8 mouse cellular contexts compared by ENCODE assay signal in genomic region chr3:89456726-89457665, GRCm38 (mm10). TPM values are rescaled to one million over a fixed set of nuclear protein-coding genes. Genes with fewer than 3 reads are reported as not detected.
A peak's percentile ranks its signal among the peaks of the same experiment; 100 is the strongest.
DNase-seq lines count a peak whose midpoint lies in the region; ATAC-seq and TF ChIP-seq lines count a peak whose summit lies in the region.

No protein-coding gene starts in this region.

- H3K9me3 ChIP-seq in intestine, postnatal 0 days (ENCODE audit: control insufficient read depth): no peaks in the 10 kb centered on the region
- H3K9me3 ChIP-seq in liver, embryonic 14.5 days (ENCODE audit: control insufficient read depth, low read length): no peaks in the 10 kb centered on the region

- H3K36me3 ChIP-seq in intestine, postnatal 0 days (ENCODE audit: control insufficient read depth, insufficient read depth): no peaks in the 10 kb centered on the region
- H3K36me3 ChIP-seq in liver, embryonic 14.5 days (replicated peaks; ENCODE audit: control insufficient read depth, insufficient read depth, low read depth): no peaks in the 10 kb centered on the region

- H3K4me2 ChIP-seq in intestine, postnatal 0 days (replicated peaks; ENCODE audit: low read depth): no peak overlapping the region; the same call in 1 of the 2 replicates
- H3K4me2 ChIP-seq in liver, embryonic 14.5 days (ENCODE audit: low read depth): peak overlapping the region; percentile 37

- H3K9ac ChIP-seq in intestine, postnatal 0 days (ENCODE audit: low read depth, low read length): no peak overlapping the region
- no peak overlapping the region for H3K9ac ChIP-seq in liver, embryonic 14.5 days (replicated peaks)

- H3K4me1 ChIP-seq in bone marrow, adult 2 months (ENCODE audit: control insufficient read depth, insufficient read depth, low read length): peaks cover 5% of the 10 kb centered on the region; the same call in 1 of the 2 replicates
- H3K4me1 ChIP-seq in embryonic fibroblast, embryonic 13.5 days (ENCODE audit: control insufficient read depth, insufficient read depth, low read length): no peaks in the 10 kb centered on the region
- peaks cover 4% of the 10 kb centered on the region; the same call in 1 of the 2 replicates for H3K4me1 ChIP-seq in intestine, postnatal 0 days (replicated peaks; ENCODE audit: control insufficient read depth, insufficient read depth, low read length)
- peaks cover 10 to 28% of the 10 kb centered on the region in 2 experiments for H3K4me1 ChIP-seq in liver, embryonic 14.5 days (replicated peaks; ENCODE audit: control insufficient read depth in 2 of 2, insufficient read depth in 2 of 2, low read length in 1 of 2)

- ATAC-seq in intestine, postnatal 0 days: peak; percentile 26; the same call in 1 of the 2 replicates
- peak; percentile 32; the same call in 1 of the 2 replicates for ATAC-seq in liver, embryonic 14.5 days (ENCODE audit: insufficient read depth)

- peak; percentile 67 to 87 for DNase-seq in adrenal gland, adult (ENCODE audit: inconsistent age in 2 of 2, low spot score in 1 of 2)
- DNase-seq in adrenal gland, adult 8-10 months: no peak
- DNase-seq in B cell, adult 2 months: peak; percentile 87 to 88
- DNase-seq in liver, embryonic 14.5 days (ENCODE audit: low read depth in 3 of 3, low spot score in 3 of 3): peak; percentile 66 to 71 (median 69)
- peak; percentile 54 for DNase-seq in skeletal muscle tissue, adult 2 months (ENCODE audit: low read depth, low spot score)

- H3K27ac ChIP-seq in bone marrow, adult 2 months (ENCODE audit: control insufficient read depth, insufficient read depth, low read depth, low read length, poor library complexity): no peak overlapping the region
- no peak overlapping the region for H3K27ac ChIP-seq in embryonic fibroblast, embryonic 13.5 days (ENCODE audit: insufficient read depth, low read length)
- H3K27ac ChIP-seq in intestine, postnatal 0 days (ENCODE audit: low read depth, low read length): no peak overlapping the region
- no peak overlapping the region for H3K27ac ChIP-seq in liver, embryonic 14.5 days

- H3K4me3 ChIP-seq in bone marrow, adult 2 months (replicated peaks; ENCODE audit: control insufficient read depth, low read depth, low read length): no peak overlapping the region
- H3K4me3 ChIP-seq in embryonic fibroblast, embryonic 13.5 days (ENCODE audit: insufficient read depth, low read length): no peak overlapping the region
- no peak overlapping the region for H3K4me3 ChIP-seq in intestine, postnatal 0 days (ENCODE audit: low read depth, low read length)
- H3K4me3 ChIP-seq in liver, embryonic 14.5 days (ENCODE audit: insufficient read depth in 1 of 2, low read depth in 2 of 2, low read length in 2 of 2): no peak overlapping the region; a peak in 1 of 4 replicates

- no peak for TF ChIP-seq POLR2A in bone marrow, adult 2 months (IDR thresholded peaks at IDR 0.05; ENCODE audit: borderline replicate concordance, control insufficient read depth, low read depth, low read length)
- TF ChIP-seq POLR2A in embryonic fibroblast, embryonic 13.5 days (IDR thresholded peaks at IDR 0.05; ENCODE audit: low read depth, low read length): no peak

- 32% methylated on average over 10 of the region's 10 CpGs for WGBS in bone marrow, adult 2 months
- 32% methylated on average over 10 of the region's 10 CpGs for WGBS in intestine, postnatal 0 days
- WGBS in liver, embryonic 14.5 days (ENCODE audit: insufficient replicate concordance): 32% methylated on average over 10 of the region's 10 CpGs

- no peaks in the 10 kb centered on the region for H3K27me3 ChIP-seq in intestine, postnatal 0 days (replicated peaks; ENCODE audit: control insufficient read depth, insufficient read depth, low read length)
- H3K27me3 ChIP-seq in liver, embryonic 14.5 days (ENCODE audit: control insufficient read depth, insufficient read depth, low read length): no peaks in the 10 kb centered on the region

- TF ChIP-seq EP300 in liver, embryonic 14.5 days (IDR thresholded peaks at IDR 0.05; ENCODE audit: low read depth): no peak

- TF ChIP-seq CTCF in bone marrow, adult 2 months (IDR thresholded peaks at IDR 0.05; ENCODE audit: control insufficient read depth, insufficient read depth, low read length): peak; percentile 86
- peak; percentile 63 for TF ChIP-seq CTCF in embryonic fibroblast, embryonic 13.5 days (IDR thresholded peaks at IDR 0.05; ENCODE audit: borderline replicate concordance, insufficient read depth, low read length)
- TF ChIP-seq CTCF in intestine, postnatal 0 days (IDR thresholded peaks at IDR 0.05; ENCODE audit: low read depth): peak; percentile 87
- peak; percentile 94 for TF ChIP-seq CTCF in liver, embryonic 14.5 days (IDR thresholded peaks at IDR 0.05; ENCODE audit: low read depth)

RNA-seq across cellular contexts. Expression of gene Pmvk, which starts 2.7 kb away (rescaled TPM):
- total RNA-seq in adrenal gland, adult 8-10 months (2022): 10 to 100 TPM; 14.3 to 19.5 (median 15.7) TPM
- polyA plus RNA-seq in bone marrow, adult 2 months (2011; ENCODE audit: insufficient read depth, insufficient read length, low replicate concordance, missing spikeins): 25.4 and 33.4 TPM in 2 replicates
- polyA plus RNA-seq in embryonic fibroblast, embryonic 13.5 days (2011; ENCODE audit: insufficient read length, low read depth, missing spikeins): 16.3 and 21.0 TPM in 2 replicates
- polyA plus RNA-seq in intestine, postnatal 0 days (2015; fragmentation: Nextera tagmentation; extraction: Ambion mirVana): 27.7 and 28.4 TPM in 2 replicates
- polyA plus RNA-seq in liver, embryonic 14.5 days (2012; rRNA removed): 23.4 and 32.2 TPM in 2 replicates
- 32.1 and 36.5 TPM in 2 replicates for polyA plus RNA-seq in liver, embryonic 14.5 days (2014; fragmentation: Nextera tagmentation; extraction: Ambion mirVana)

RNA-seq across cellular contexts. Expression of gene Pbxip1, which starts 20.5 kb away (rescaled TPM):
- total RNA-seq in adrenal gland, adult 8-10 months (2022): 100 to 1,000 TPM in 2 of 4 experiments, 10 to 100 TPM in 2; 57.0 to 119 (median 81.5) TPM
- 23.6 and 60.5 TPM in 2 replicates for polyA plus RNA-seq in bone marrow, adult 2 months (2011; ENCODE audit: insufficient read depth, insufficient read length, low replicate concordance, missing spikeins)
- 90.9 and 91.6 TPM in 2 replicates for polyA plus RNA-seq in embryonic fibroblast, embryonic 13.5 days (2011; ENCODE audit: insufficient read length, low read depth, missing spikeins)
- polyA plus RNA-seq in intestine, postnatal 0 days (2015; fragmentation: Nextera tagmentation; extraction: Ambion mirVana): 52.2 and 55.8 TPM in 2 replicates
- 2.2 and 3.1 TPM in 2 replicates for polyA plus RNA-seq in liver, embryonic 14.5 days (2012; rRNA removed)
- polyA plus RNA-seq in liver, embryonic 14.5 days (2014; fragmentation: Nextera tagmentation; extraction: Ambion mirVana): 2.8 and 3.3 TPM in 2 replicates

RNA-seq across cellular contexts. Expression of gene Pygo2, which starts 27.0 kb away (rescaled TPM):
- 10 to 100 TPM; 42.1 to 45.1 (median 44.3) TPM for total RNA-seq in adrenal gland, adult 8-10 months (2022)
- 29.7 and 45.4 TPM in 2 replicates for polyA plus RNA-seq in bone marrow, adult 2 months (2011; ENCODE audit: insufficient read depth, insufficient read length, low replicate concordance, missing spikeins)
- 42.4 and 45.2 TPM in 2 replicates for polyA plus RNA-seq in embryonic fibroblast, embryonic 13.5 days (2011; ENCODE audit: insufficient read length, low read depth, missing spikeins)
- polyA plus RNA-seq in intestine, postnatal 0 days (2015; fragmentation: Nextera tagmentation; extraction: Ambion mirVana): 17.1 and 17.5 TPM in 2 replicates
- 12.9 and 15.2 TPM in 2 replicates for polyA plus RNA-seq in liver, embryonic 14.5 days (2012; rRNA removed)
- polyA plus RNA-seq in liver, embryonic 14.5 days (2014; fragmentation: Nextera tagmentation; extraction: Ambion mirVana): 8.4 and 10.7 TPM in 2 replicates

RNA-seq across cellular contexts. Expression of gene Shc1, which starts 38.8 kb away (rescaled TPM):
- 100 to 1,000 TPM; 108 to 136 (median 122) TPM for total RNA-seq in adrenal gland, adult 8-10 months (2022)
- 41.6 and 65.2 TPM in 2 replicates for polyA plus RNA-seq in bone marrow, adult 2 months (2011; ENCODE audit: insufficient read depth, insufficient read length, low replicate concordance, missing spikeins)
- polyA plus RNA-seq in embryonic fibroblast, embryonic 13.5 days (2011; ENCODE audit: insufficient read length, low read depth, missing spikeins): 224 and 227 TPM in 2 replicates
- 43.4 and 48.6 TPM in 2 replicates for polyA plus RNA-seq in intestine, postnatal 0 days (2015; fragmentation: Nextera tagmentation; extraction: Ambion mirVana)
- polyA plus RNA-seq in liver, embryonic 14.5 days (2012; rRNA removed): 36.9 and 38.8 TPM in 2 replicates
- 27.5 and 30.6 TPM in 2 replicates for polyA plus RNA-seq in liver, embryonic 14.5 days (2014; fragmentation: Nextera tagmentation; extraction: Ambion mirVana)

RNA-seq across cellular contexts. Expression of gene Cks1b, which starts 38.8 kb away (rescaled TPM):
- 10 to 100 TPM; 20.3 to 33.2 (median 27.4) TPM for total RNA-seq in adrenal gland, adult 8-10 months (2022)
- 126 and 145 TPM in 2 replicates for polyA plus RNA-seq in bone marrow, adult 2 months (2011; ENCODE audit: insufficient read depth, insufficient read length, low replicate concordance, missing spikeins)
- 142 and 174 TPM in 2 replicates for polyA plus RNA-seq in embryonic fibroblast, embryonic 13.5 days (2011; ENCODE audit: insufficient read length, low read depth, missing spikeins)
- polyA plus RNA-seq in intestine, postnatal 0 days (2015; fragmentation: Nextera tagmentation; extraction: Ambion mirVana): 106 and 118 TPM in 2 replicates
- polyA plus RNA-seq in liver, embryonic 14.5 days (2012; rRNA removed): 133 and 172 TPM in 2 replicates
- polyA plus RNA-seq in liver, embryonic 14.5 days (2014; fragmentation: Nextera tagmentation; extraction: Ambion mirVana): 288 and 295 TPM in 2 replicates
